Mouse (Mus musculus): ENCODE measurements around the gene St6galnac4.

DNA sequence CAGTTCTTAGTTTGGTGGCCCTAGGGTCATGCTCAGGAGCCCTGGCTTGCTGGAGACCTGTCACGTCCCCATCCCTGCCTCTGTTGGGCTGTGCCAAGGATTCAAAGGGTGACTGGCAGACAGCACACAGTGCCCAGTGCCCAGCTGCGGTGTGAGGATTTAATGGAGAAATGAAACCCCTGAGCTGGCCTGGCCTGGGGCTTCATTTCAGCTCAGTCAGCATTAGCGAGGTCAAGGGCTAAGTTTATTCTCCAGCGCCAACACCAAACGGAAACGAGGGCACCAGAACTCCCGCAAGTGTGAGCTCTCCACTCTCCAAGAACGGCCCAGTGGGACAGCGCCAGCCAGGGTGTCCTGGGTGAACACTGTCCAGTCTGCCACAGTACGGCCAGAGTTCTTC is 3.3 kb downstream of the St6galnac4 start:
- TF ChIP-seq POLR2A (IDR thresholded peaks at IDR 0.05; ENCODE audit: low read depth, low read length), result no peak
- no peak for TF ChIP-seq CTCF (IDR thresholded peaks at IDR 0.05; ENCODE audit: extremely low read depth, insufficient read length, insufficient replicate concordance, low read depth, low read length)
